Mouse (Mus musculus): Measurements from ENCODE around the gene 6330403K07Rik.

GRCm38 (mm10) chr11:70982030-70982429 is 51.3 kb downstream of the 6330403K07Rik start:
- TF ChIP-seq CTCF (IDR thresholded peaks at IDR 0.05; ENCODE audit: control insufficient read depth, insufficient read depth, insufficient read length) (no peak), CEBPB (IDR thresholded peaks at IDR 0.05; ENCODE audit: low read depth) (peak; percentile 71), USF1 (IDR thresholded peaks at IDR 0.05; ENCODE audit: low read depth) (no peak)
